Mouse (Mus musculus) layer of hippocampus, postnatal 36 days (tissue): ENCODE data around the gene Bhlhe41. TPM values are rescaled to one million over a fixed set of nuclear protein-coding genes. Genes with fewer than 3 reads are reported as not detected.

ENCODE experiments used
- DNase-seq, 2 experiments: peaks; one replicate each; pipeline ENCODE4 v3.0.0; 2022
- total RNA-seq, 2 experiments: library from RNA; stranded (reverse); gene quantifications; 2 replicates each; pipeline ENCODE4 v1.2.3; 2021

The Bhlhe41 gene
- total RNA-seq, 2 experiments from 2014 or later: 33.4 to 39.0 TPM

GRCm38 (mm10) chr6:145835359-145835758 lies 30.0 kb downstream of the Bhlhe41 start:
- no peak for DNase-seq

- DNase-seq: no peak
Measured at GRCm38 (mm10) chr6:145832927-145833326, 32.4 kb downstream of the Bhlhe41 start.

- no peak for DNase-seq
Measured at GRCm38 (mm10) chr6:145830617-145831016, 34.7 kb downstream of the Bhlhe41 start.

GRCm38 (mm10) chr6:145830117-145830516 lies 35.2 kb downstream of the Bhlhe41 start:
- peak; percentile 68 for DNase-seq

- DNase-seq: no peak
Measured at GRCm38 (mm10) chr6:145829062-145829835, 36.1 kb downstream of the Bhlhe41 start.

- no peak for DNase-seq
Measured at GRCm38 (mm10) chr6:145826305-145826704, 39.1 kb downstream of the Bhlhe41 start.

GRCm38 (mm10) chr6:145823588-145824234 lies 41.6 kb downstream of the Bhlhe41 start:
- no peak for DNase-seq

GRCm38 (mm10) chr6:145823103-145823502 lies 42.3 kb downstream of the Bhlhe41 start:
- DNase-seq: no peak

GRCm38 (mm10) chr6:145822218-145822617 lies 43.1 kb downstream of the Bhlhe41 start:
- no peak for DNase-seq

- no peak for DNase-seq
Measured at GRCm38 (mm10) chr6:145819151-145819550, 46.2 kb downstream of the Bhlhe41 start.

- DNase-seq: no peak
Measured at GRCm38 (mm10) chr6:145815200-145815599, 50.2 kb downstream of the Bhlhe41 start.

GRCm38 (mm10) chr6:145811174-145811573 lies 54.2 kb downstream of the Bhlhe41 start:
- no peak for DNase-seq

GRCm38 (mm10) chr6:145810015-145810414 lies 55.3 kb downstream of the Bhlhe41 start:
- DNase-seq: no peak

GRCm38 (mm10) chr6:145809566-145809965 lies 55.8 kb downstream of the Bhlhe41 start:
- no peak for DNase-seq

Other genes starting within 250 kb of the Bhlhe41 start
- gene Tuba3b, start 249.8 kb downstream of the Bhlhe41 start, total RNA-seq: not detected
- gene Rassf8, start 118.8 kb downstream of the Bhlhe41 start, total RNA-seq: 10 to 100 TPM; 19.7 to 29.8 TPM
- 1 to 10 TPM; 4.1 to 4.5 TPM for gene Sspn, start 66.1 kb upstream of the Bhlhe41 start, total RNA-seq